Mouse (Mus musculus) kidney, adult 2 months (tissue): ENCODE measurements around the gene Vps13d.

Source experiments
- CTCF ChIP-seq: fragments of 200-500 bp; conservative IDR thresholded peaks from 2 replicates; pipeline ENCODE4 v1.5.1; 2011; ENCODE audit warnings: low read depth, mild to moderate bottlenecking, control low read depth, low read length, moderate library complexity, mixed read lengths; ENCODE audit not compliant: insufficient read depth, insufficient read length
- POLR2A ChIP-seq: fragments of 200-500 bp; IDR thresholded peaks from one replicate; pipeline ENCODE4 v1.6.1; 2011; ENCODE audit warnings: low read depth, low read length, control low read depth

GRCm38 (mm10) chr4:145151103-145151486, 43.7 kb downstream of the Vps13d start:
- TF ChIP-seq CTCF (no peak), POLR2A (no peak)
